Mouse (Mus musculus) spleen, adult 2 months (tissue): ENCODE data around the gene Kl. TPM values are rescaled to one million over a fixed set of nuclear protein-coding genes. Genes with fewer than 3 reads are reported as not detected.

ENCODE experiments used
- DNase-seq, 2 experiments: peaks; one replicate each; pipeline versions ENCODE4 v3.0.0 to v3.0.0-alpha.2; 2012 to 2021; ENCODE audit warnings: low spot score in 2 of 2, low read depth in 1 of 2
- H3K27ac ChIP-seq: fragments of 200-500 bp; 2 replicates; pipeline ENCODE4 v1.5.1; 2012; ENCODE audit warnings: low read length, inconsistent platforms; ENCODE audit not compliant: insufficient read depth
- H3K27me3 ChIP-seq: fragments of 200-500 bp; 2 replicates; pipeline ENCODE4 v1.6.1; 2012; ENCODE audit warnings: mild to moderate bottlenecking, moderate library complexity, low read length, inconsistent platforms; ENCODE audit not compliant: control insufficient read depth, insufficient read depth
- H3K36me3 ChIP-seq: fragments of 200-500 bp; 2 replicates; pipeline ENCODE4 v1.6.1; 2012; ENCODE audit warnings: mild to moderate bottlenecking, low read length, inconsistent platforms; ENCODE audit not compliant: control insufficient read depth, insufficient read depth
- H3K4me1 ChIP-seq: fragments of 200-500 bp; 2 replicates; pipeline ENCODE4 v1.6.1; 2011; ENCODE audit warnings: inconsistent platforms; ENCODE audit not compliant: control insufficient read depth, insufficient read depth, insufficient read length
- H3K4me3 ChIP-seq: fragments of 200-500 bp; 2 replicates; pipeline ENCODE4 v1.5.1; 2011; ENCODE audit warnings: mild to moderate bottlenecking, inconsistent platforms; ENCODE audit not compliant: insufficient read depth, insufficient read length; ENCODE audit errors: extremely low read depth
- CTCF ChIP-seq: fragments of 200-500 bp; IDR thresholded peaks from 2 replicates; pipeline ENCODE4 v1.5.1; 2011; ENCODE audit warnings: mild to moderate bottlenecking, inconsistent platforms; ENCODE audit not compliant: insufficient read depth, insufficient read length, insufficient replicate concordance; ENCODE audit errors: extremely low read depth
- POLR2A ChIP-seq: fragments of 200-500 bp; IDR thresholded peaks from 2 replicates; pipeline ENCODE4 v1.6.1; 2011; ENCODE audit warnings: low read depth, low read length, inconsistent platforms
- WGBS: fragments of 180-500 bp; shearing (Covaris S2); methylation state at CpG from one replicate; pipeline ENCODE4 v1.1.7; 2018; 5-methylcytosine and 5-hydroxymethylcytosine counted together
- polyA plus RNA-seq: library from polyadenylated mRNA; depleted of rRNA; stranded (reverse); fragments of >200 nt; gene quantifications from 2 replicates; pipeline ENCODE4 v1.2.3, GENCODE M21; 2012; rRNA removed

Kl gene
- 0.05 TPM in 1 of 2 replicates, not detected in the other for polyA plus RNA-seq

DNA sequence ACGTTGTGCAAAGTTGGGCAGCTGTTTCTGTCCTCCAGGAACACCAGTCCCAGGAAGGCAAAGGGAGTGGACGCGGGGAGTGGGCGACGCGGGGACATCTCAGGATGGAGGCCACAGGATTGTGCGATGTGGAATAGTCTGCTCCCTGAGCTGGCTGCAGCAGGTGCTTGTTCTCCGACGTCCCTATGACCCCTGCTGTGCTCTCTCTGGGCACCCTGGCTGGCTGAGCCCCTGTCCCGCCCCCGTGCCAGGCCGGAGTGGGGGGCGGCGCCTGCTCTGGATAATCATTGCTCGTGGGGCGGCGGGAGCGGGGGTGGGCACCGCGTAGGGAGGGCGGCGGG is at the start of gene Kl:
Gene Kl, plus strand, starts transcription at position 280 of the 341 bp plus-strand sequence.
- 5% methylated on average over 22 of the region's 22 CpGs for WGBS
- H3K27ac ChIP-seq = no peak within 1 kb of the TSS
- peaks cover 9% of the 10 kb centered on the region for H3K27me3 ChIP-seq
- no peak for DNase-seq
- TF ChIP-seq POLR2A = no peak
- no peak for TF ChIP-seq CTCF
- H3K36me3 ChIP-seq = no peaks in the 10 kb centered on the region
- no peak within 1 kb of the TSS for H3K4me3 ChIP-seq
- peaks cover 4% of the 10 kb centered on the region; the same call in 1 of the 2 replicates for H3K4me1 ChIP-seq

DNA sequence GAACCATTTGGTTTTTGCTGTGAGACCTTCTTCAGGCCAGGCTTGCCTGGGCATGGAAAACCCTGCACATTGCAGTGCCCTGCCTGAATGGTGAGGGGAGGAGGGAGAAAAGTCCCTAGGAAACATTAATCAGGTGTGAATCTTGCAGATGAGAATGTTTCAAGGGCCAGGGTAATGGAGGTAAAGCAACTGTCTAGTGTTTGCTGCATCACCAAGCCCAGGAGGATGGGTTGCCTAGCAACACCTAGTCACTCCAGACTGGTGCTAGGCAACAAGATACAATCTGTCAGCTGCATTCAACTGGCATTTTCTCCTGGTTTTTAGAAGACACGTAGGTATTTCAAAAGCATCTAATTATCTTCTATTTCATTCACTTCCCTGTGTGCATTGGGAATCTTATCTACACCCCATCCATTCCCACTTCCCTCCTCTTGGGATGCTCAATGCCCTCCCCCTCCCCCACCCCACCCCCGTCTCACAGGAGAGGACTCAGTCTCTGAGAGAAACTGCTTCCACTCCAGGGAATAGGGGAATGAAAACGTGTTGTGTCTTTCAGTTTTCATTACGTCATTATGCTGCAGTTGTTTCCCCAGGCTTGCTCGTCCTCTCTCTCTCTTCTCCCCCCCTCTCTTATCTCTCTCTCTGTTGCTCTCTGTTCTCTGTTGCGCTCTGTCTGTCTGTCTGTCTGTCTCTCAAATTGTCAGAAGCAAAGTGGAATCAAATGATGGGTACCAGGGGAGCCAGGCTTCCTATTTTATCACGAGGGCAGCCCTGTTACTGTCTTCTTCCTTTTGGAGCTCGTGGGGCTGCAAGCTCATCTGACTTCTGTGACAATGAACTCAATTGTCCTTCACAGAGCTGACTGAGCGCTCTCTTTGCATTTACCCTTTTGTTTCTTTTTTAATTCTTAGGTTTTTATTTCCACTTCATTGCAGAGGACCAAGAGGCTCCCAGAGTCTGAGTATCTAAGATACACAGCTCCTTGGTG is 46.1 kb upstream of the Kl start:
- WGBS = 49% methylated on average over 9 of the region's 9 CpGs
- DNase-seq = no peak
- TF ChIP-seq CTCF (no peak), POLR2A (no peak)
- Histone ChIP-seq H3K4me1 (no peaks in the 10 kb centered on the region), H3K36me3 (no peaks in the 10 kb centered on the region), H3K4me3 (no peak overlapping the region), H3K27ac (no peak overlapping the region), H3K27me3 (no peaks in the 10 kb centered on the region)

DNA sequence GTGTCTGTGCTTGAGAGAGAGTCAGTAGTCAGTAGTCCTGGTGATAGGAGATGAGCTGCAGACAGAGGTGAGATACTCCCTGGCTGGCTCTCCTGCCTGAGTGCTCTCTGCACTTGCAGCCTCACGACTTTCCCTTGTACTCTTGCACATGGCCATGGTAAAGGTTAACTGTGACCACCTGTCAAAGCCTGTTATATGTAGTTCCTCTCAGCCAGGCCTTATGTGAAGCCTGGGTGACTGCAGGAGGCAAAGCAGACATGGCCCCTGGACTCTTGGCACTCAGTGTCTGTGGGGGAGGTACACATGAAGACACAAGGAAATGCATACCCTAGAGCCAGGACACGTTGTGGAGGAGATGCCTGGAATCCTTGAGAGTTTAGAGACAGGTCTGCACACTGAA is 40.3 kb upstream of the Kl start:
- TF ChIP-seq CTCF (no peak), POLR2A (no peak)
- Histone ChIP-seq H3K4me3 (no peak overlapping the region), H3K27me3 (no peaks in the 10 kb centered on the region), H3K36me3 (no peaks in the 10 kb centered on the region), H3K4me1 (no peaks in the 10 kb centered on the region), H3K27ac (no peak overlapping the region)
- no peak for DNase-seq
- 35% methylated on average over 2 of the region's 2 CpGs for WGBS

DNA sequence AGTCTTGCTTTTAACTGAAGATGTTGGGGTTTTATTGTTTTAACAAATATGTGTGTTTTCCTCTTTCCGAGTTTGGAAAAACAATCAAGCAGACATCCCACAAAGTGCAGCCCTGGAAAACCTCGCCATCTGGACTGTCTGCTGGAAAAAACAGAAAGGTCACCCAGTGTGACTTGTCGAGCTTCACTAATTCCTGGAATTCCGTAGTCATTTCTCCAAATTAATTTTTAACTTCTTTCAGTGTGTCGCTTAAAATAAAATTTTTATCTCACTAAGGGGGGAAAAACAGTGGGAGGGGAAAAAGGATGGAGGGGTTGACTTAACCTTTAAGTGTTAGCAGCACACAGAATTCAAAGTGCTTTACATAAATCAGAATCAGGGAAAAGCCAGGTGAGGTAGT is 39.8 kb upstream of the Kl start:
- TF ChIP-seq CTCF (no peak), POLR2A (no peak)
- Histone ChIP-seq H3K36me3 (no peaks in the 10 kb centered on the region), H3K27ac (no peak overlapping the region), H3K4me1 (no peaks in the 10 kb centered on the region), H3K4me3 (no peak overlapping the region), H3K27me3 (no peaks in the 10 kb centered on the region)
- WGBS = 76% methylated on average over 5 of the region's 5 CpGs
- no peak for DNase-seq

DNA sequence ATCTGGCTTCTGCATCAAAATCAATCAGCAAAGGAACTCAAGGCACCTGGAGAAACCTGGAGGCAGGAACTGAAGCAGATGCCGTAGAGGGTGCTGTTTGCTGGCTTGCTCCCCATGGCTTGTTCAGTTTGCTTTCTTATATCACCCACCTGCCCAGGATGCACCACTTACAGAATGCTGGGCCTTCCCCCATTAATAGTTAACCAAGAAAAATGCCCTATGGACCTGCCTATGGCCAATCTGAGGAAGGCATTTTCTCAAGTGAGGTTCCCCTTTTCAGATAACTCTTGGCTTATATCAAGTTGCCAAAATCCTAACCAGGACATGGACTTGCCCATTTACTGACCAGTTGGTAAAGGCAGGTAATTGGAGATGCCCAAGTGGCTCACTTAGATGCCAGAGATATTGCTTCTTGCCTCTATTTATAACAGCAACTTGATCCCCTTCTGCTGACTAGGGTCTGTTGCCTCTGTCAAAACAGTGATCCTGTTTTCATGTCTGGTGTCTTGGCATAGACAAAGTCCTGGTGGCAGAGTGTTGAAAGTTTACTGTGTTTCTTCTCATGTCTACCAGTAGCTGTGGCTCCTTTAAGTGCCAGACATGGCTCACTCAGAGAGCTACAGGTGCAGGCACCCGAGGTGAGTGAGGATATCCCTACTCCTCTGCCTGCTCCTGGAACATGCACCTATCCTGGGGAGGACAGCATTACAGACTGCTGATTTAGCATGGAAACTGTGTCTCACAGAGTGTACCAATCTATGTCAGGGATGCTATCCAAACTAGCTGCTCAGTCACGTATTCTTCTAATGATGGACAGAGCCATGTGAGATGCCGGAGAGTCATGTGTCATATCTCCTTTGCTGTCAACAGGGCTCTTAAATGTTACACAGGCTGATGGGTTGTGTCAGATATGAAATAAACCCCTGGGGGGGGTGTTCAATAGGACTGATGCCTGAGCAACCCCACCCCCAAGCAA is 37.0 kb upstream of the Kl start:
- no peak overlapping the region for H3K27ac ChIP-seq
- H3K4me3 ChIP-seq = no peak overlapping the region
- H3K36me3 ChIP-seq = no peaks in the 10 kb centered on the region
- TF ChIP-seq CTCF (no peak), POLR2A (no peak)
- no peak for DNase-seq
- 88% methylated on average over 4 of the region's 4 CpGs for WGBS
- H3K4me1 ChIP-seq = no peaks in the 10 kb centered on the region
- no peaks in the 10 kb centered on the region for H3K27me3 ChIP-seq

DNA sequence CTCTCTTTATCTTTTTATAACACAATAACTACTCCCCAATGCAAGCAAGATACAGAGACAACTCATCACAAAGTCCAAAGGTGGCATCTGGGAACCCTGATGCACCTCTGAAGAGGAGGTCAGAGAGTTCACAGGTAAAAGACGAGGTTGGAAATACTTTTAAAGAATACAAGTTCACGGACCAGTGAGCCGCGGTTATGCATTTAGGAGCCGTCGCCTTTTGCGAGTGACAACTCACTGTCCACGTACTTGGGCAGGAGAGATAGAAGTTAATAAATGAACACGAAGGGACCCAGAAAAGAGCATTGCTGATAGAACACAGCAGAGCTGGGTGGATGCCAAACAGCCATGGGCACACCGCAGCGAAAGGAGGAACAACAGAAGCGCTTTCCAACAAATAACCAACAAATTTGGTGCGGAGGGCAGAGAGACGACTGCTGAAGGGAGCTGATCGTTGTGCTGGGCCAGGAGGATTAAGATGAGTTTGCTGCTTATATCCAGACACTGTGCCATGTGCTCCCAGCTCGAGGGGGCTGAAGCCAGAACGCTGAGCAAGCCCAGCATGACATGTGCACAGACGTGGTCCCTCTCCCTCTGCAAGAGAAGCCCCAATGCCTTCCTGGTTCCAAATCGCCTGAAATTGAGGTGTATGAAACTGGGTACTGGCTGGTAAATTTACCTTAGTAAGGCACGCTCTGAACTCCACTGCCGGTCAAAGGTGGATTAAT is 35.1 kb upstream of the Kl start:
- no peaks in the 10 kb centered on the region for H3K36me3 ChIP-seq
- no peak overlapping the region for H3K4me3 ChIP-seq
- no peaks in the 10 kb centered on the region for H3K4me1 ChIP-seq
- no peak for DNase-seq
- no peak overlapping the region for H3K27ac ChIP-seq
- 85% methylated on average over 21 of the region's 21 CpGs for WGBS
- H3K27me3 ChIP-seq = no peaks in the 10 kb centered on the region
- TF ChIP-seq POLR2A = no peak
- no peak for TF ChIP-seq CTCF
